Mouse (Mus musculus): ENCODE measurements around the gene Mphosph9. TPM values are rescaled to one million over a fixed set of nuclear protein-coding genes. Genes with fewer than 3 reads are reported as not detected.

The Mphosph9 gene
- 5.2 and 6.0 TPM in 2 replicates for polyA plus RNA-seq (2015; fragmentation: Nextera tagmentation; extraction: Ambion mirVana)

- WGBS, result under 1% methylated on average over 72 of the region's 72 CpGs
These were observed at the start of gene Mphosph9, which contains the start of gene 2810006K23Rik for GRCm38 (mm10) chr5:124327510-124328364. Mphosph9 (minus strand) TSS chr5:124327972. 2810006K23Rik (plus strand) TSS chr5:124328089.

GRCm38 (mm10) chr5:124377149-124377548 is 49.4 kb upstream of the Mphosph9 start:
- DNase-seq (ENCODE audit: low spot score) (no peak), ATAC-seq (replicated peaks; ENCODE audit: low FRiP score, low read depth) (no peak)
- H3K4me3 ChIP-seq (replicated peaks; ENCODE audit: low read depth, low read length), result no peak overlapping the region
- no peak overlapping the region for H3K27ac ChIP-seq
- H3K4me1 ChIP-seq (replicated peaks; ENCODE audit: insufficient read depth, low read length), result no peaks in the 10 kb centered on the region
- H3K36me3 ChIP-seq (ENCODE audit: insufficient read depth, low read length), result peaks cover 78% of the 10 kb centered on the region
- H3K4me2 ChIP-seq (ENCODE audit: low read length), result no peak overlapping the region
- H3K27me3 ChIP-seq (ENCODE audit: insufficient read depth, low read length), result no peaks in the 10 kb centered on the region
- no peaks in the 10 kb centered on the region for H3K9me3 ChIP-seq (replicated peaks; ENCODE audit: low read length)
- no peak overlapping the region for H3K9ac ChIP-seq (ENCODE audit: low read depth, low read length)
- WGBS, result 81% methylated on average over 4 of the region's 4 CpGs
- TF ChIP-seq CTCF (IDR thresholded peaks at IDR 0.05; ENCODE audit: low read depth), result no peak

More at GRCm38 (mm10) chr5:124327510-124328364, at the start of gene Mphosph9, which contains the start of gene 2810006K23Rik:
- DNase-seq (ENCODE audit: low spot score) (peak; percentile 100), ATAC-seq (replicated peaks; ENCODE audit: low FRiP score, low read depth) (peak; percentile 98)
- no peak; the same call in 1 of the 2 replicates for TF ChIP-seq CTCF (IDR thresholded peaks at IDR 0.05; ENCODE audit: low read depth)
- peak within 1 kb of the TSS; percentile 89 for H3K4me2 ChIP-seq (ENCODE audit: low read length)
- 0 out of 2 replicates have a peak, but pooled peaks cover 10% of the 10 kb centered on the region for H3K4me1 ChIP-seq (replicated peaks; ENCODE audit: insufficient read depth, low read length)
- no peaks in the 10 kb centered on the region for H3K9me3 ChIP-seq (replicated peaks; ENCODE audit: low read length)
- no peaks in the 10 kb centered on the region for H3K27me3 ChIP-seq (ENCODE audit: insufficient read depth, low read length)
- peak within 1 kb of the TSS; percentile 91 for H3K27ac ChIP-seq
- H3K36me3 ChIP-seq (ENCODE audit: insufficient read depth, low read length), result no peaks in the 10 kb centered on the region
- H3K4me3 ChIP-seq (replicated peaks; ENCODE audit: low read depth, low read length), result peak within 1 kb of the TSS; percentile 57
- peak within 1 kb of the TSS; percentile 68 for H3K9ac ChIP-seq (ENCODE audit: low read depth, low read length)

GRCm38 (mm10) chr5:124376401-124376800 is 48.6 kb upstream of the Mphosph9 start:
- Histone ChIP-seq H3K4me1 (replicated peaks; ENCODE audit: insufficient read depth, low read length) (no peaks in the 10 kb centered on the region), H3K9ac (ENCODE audit: low read depth, low read length) (no peak overlapping the region), H3K27me3 (ENCODE audit: insufficient read depth, low read length) (no peaks in the 10 kb centered on the region), H3K9me3 (replicated peaks; ENCODE audit: low read length) (no peaks in the 10 kb centered on the region), H3K27ac (no peak overlapping the region), H3K4me3 (replicated peaks; ENCODE audit: low read depth, low read length) (no peak overlapping the region), H3K4me2 (ENCODE audit: low read length) (no peak overlapping the region), H3K36me3 (ENCODE audit: insufficient read depth, low read length) (peaks cover 78% of the 10 kb centered on the region)
- DNase-seq (ENCODE audit: low spot score) (no peak), ATAC-seq (replicated peaks; ENCODE audit: low FRiP score, low read depth) (no peak)
- WGBS, result 100% methylated on average over 1 of the region's 1 CpGs
- TF ChIP-seq CTCF (IDR thresholded peaks at IDR 0.05; ENCODE audit: low read depth), result no peak

GRCm38 (mm10) chr5:124374298-124374697 is 46.5 kb upstream of the Mphosph9 start:
- Histone ChIP-seq H3K36me3 (ENCODE audit: insufficient read depth, low read length) (peaks cover 83% of the 10 kb centered on the region), H3K9me3 (replicated peaks; ENCODE audit: low read length) (no peaks in the 10 kb centered on the region), H3K4me2 (ENCODE audit: low read length) (no peak overlapping the region), H3K27ac (no peak overlapping the region), H3K9ac (ENCODE audit: low read depth, low read length) (no peak overlapping the region), H3K27me3 (ENCODE audit: insufficient read depth, low read length) (no peaks in the 10 kb centered on the region), H3K4me1 (replicated peaks; ENCODE audit: insufficient read depth, low read length) (no peaks in the 10 kb centered on the region), H3K4me3 (replicated peaks; ENCODE audit: low read depth, low read length) (no peak overlapping the region)
- 94% methylated on average over 7 of the region's 7 CpGs for WGBS
- ATAC-seq (replicated peaks; ENCODE audit: low FRiP score, low read depth) (no peak), DNase-seq (ENCODE audit: low spot score) (no peak)
- TF ChIP-seq CTCF (IDR thresholded peaks at IDR 0.05; ENCODE audit: low read depth), result no peak

- Histone ChIP-seq H3K27me3 (ENCODE audit: insufficient read depth, low read length) (no peaks in the 10 kb centered on the region), H3K36me3 (ENCODE audit: insufficient read depth, low read length) (peaks cover 22% of the 10 kb centered on the region), H3K9me3 (replicated peaks; ENCODE audit: low read length) (no peaks in the 10 kb centered on the region), H3K4me2 (ENCODE audit: low read length) (no peak overlapping the region), H3K9ac (ENCODE audit: low read depth, low read length) (no peak overlapping the region), H3K27ac (no peak overlapping the region), H3K4me3 (replicated peaks; ENCODE audit: low read depth, low read length) (no peak overlapping the region), H3K4me1 (replicated peaks; ENCODE audit: insufficient read depth, low read length) (0 out of 2 replicates have a peak, but pooled peaks cover 3% of the 10 kb centered on the region)
- no peak for TF ChIP-seq CTCF (IDR thresholded peaks at IDR 0.05; ENCODE audit: low read depth)
- 59% methylated on average over 3 of the region's 3 CpGs for WGBS
- ATAC-seq (replicated peaks; ENCODE audit: low FRiP score, low read depth) (0 out of 2 replicates have a peak, but pooled peaks have one; percentile 21), DNase-seq (ENCODE audit: low spot score) (peak; percentile 37)
These were observed 38.9 kb upstream of the Mphosph9 start for GRCm38 (mm10) chr5:124366721-124367120.

- no peak for DNase-seq (ENCODE audit: low spot score)
- Histone ChIP-seq H3K4me3 (replicated peaks; ENCODE audit: low read depth, low read length) (no peak overlapping the region), H3K4me1 (replicated peaks; ENCODE audit: insufficient read depth, low read length) (0 out of 2 replicates have a peak, but pooled peaks cover 3% of the 10 kb centered on the region), H3K4me2 (ENCODE audit: low read length) (no peak overlapping the region), H3K27ac (no peak overlapping the region), H3K36me3 (ENCODE audit: insufficient read depth, low read length) (peaks cover 12% of the 10 kb centered on the region; the same call in 1 of the 2 replicates), H3K9ac (ENCODE audit: low read depth, low read length) (no peak overlapping the region), H3K27me3 (ENCODE audit: insufficient read depth, low read length) (no peaks in the 10 kb centered on the region), H3K9me3 (replicated peaks; ENCODE audit: low read length) (no peaks in the 10 kb centered on the region)
- no peak for ATAC-seq (replicated peaks; ENCODE audit: low FRiP score, low read depth)
- WGBS, result 73% methylated on average over 2 of the region's 2 CpGs
- no peak for TF ChIP-seq CTCF (IDR thresholded peaks at IDR 0.05; ENCODE audit: low read depth)
These were observed 38.0 kb upstream of the Mphosph9 start for GRCm38 (mm10) chr5:124365754-124366153.

All from kidney, postnatal 0 days (tissue).